Mouse (Mus musculus) heart, embryonic 10.5 days (tissue): ENCODE measurements around the gene Shb. TPM values are rescaled to one million over a fixed set of nuclear protein-coding genes. Genes with fewer than 3 reads are reported as not detected.

ENCODE experiments used
- DNase-seq: peaks from one replicate; pipeline ENCODE4 v3.0.0-alpha.2; 2017; ENCODE audit warnings: low spot score
- H3K27ac ChIP-seq: fragments of 300-500 bp; sonication (generic); 2 replicates; pipeline ENCODE4 v1.5.1; 2016; ENCODE audit warnings: mild to moderate bottlenecking
- H3K27me3 ChIP-seq: fragments of 300-500 bp; sonication (generic); 2 replicates; pipeline ENCODE4 v1.6.1; 2016; ENCODE audit warnings: mild to moderate bottlenecking; ENCODE audit not compliant: poor library complexity, insufficient read depth, severe bottlenecking
- H3K36me3 ChIP-seq: fragments of 300-500 bp; sonication (generic); 2 replicates; pipeline ENCODE4 v1.6.1; 2016; ENCODE audit warnings: mild to moderate bottlenecking, moderate library complexity
- H3K4me1 ChIP-seq: fragments of 300-500 bp; sonication (generic); 2 replicates; pipeline ENCODE4 v1.6.1; 2016; ENCODE audit warnings: mild to moderate bottlenecking
- H3K4me3 ChIP-seq: fragments of 300-500 bp; sonication (generic); 2 replicates; pipeline ENCODE4 v1.5.1; 2016; ENCODE audit warnings: mild to moderate bottlenecking, moderate library complexity
- H3K9me3 ChIP-seq: fragments of 300-500 bp; sonication (generic); 2 replicates; pipeline ENCODE4 v1.6.1; 2016; ENCODE audit warnings: mild to moderate bottlenecking, moderate library complexity
- WGBS: fragments of 180-500 bp; shearing (Covaris S2); methylation state at CpG from one replicate; pipeline ENCODE4 v1.1.7; 2016; 5-methylcytosine and 5-hydroxymethylcytosine counted together
- polyA plus RNA-seq: library from polyadenylated mRNA; unstranded; fragments of >200 nt; fragmentation: Nextera tagmentation; extraction: Ambion mirVana; gene quantifications from 2 replicates; pipeline ENCODE4 v1.2.1, GENCODE M21; 2016

Gene Shb
- polyA plus RNA-seq, 1 experiment from 2014 or later: 8.2 TPM

- Histone ChIP-seq H3K27me3 (0 out of 2 replicates have a peak, but pooled peaks cover 11% of the 10 kb centered on the region), H3K9me3 (no peaks in the 10 kb centered on the region), H3K27ac (peak overlapping the region; percentile 44; the same call in 1 of the 2 replicates), H3K4me1 (peaks cover 27% of the 10 kb centered on the region), H3K4me3 (no peak overlapping the region), H3K36me3 (no peaks in the 10 kb centered on the region)
- 61% methylated on average over 16 of the region's 16 CpGs for WGBS
- DNase-seq: no peak
Measured at GRCm38 (mm10) chr4:45412433-45413192, 119.7 kb downstream of the Shb start.

GRCm38 (mm10) chr4:45411181-45411790 is 121.0 kb downstream of the Shb start:
- Histone ChIP-seq H3K4me1 (peaks cover 40% of the 10 kb centered on the region), H3K27ac (no peak overlapping the region), H3K4me3 (no peak overlapping the region), H3K27me3 (0 out of 2 replicates have a peak, but pooled peaks cover 11% of the 10 kb centered on the region), H3K9me3 (no peaks in the 10 kb centered on the region), H3K36me3 (no peaks in the 10 kb centered on the region)
- 80% methylated on average over 8 of the region's 8 CpGs for WGBS
- DNase-seq: no peak

GRCm38 (mm10) chr4:45409270-45409669 is 123.0 kb downstream of the Shb start:
- H3K9me3 ChIP-seq: no peaks in the 10 kb centered on the region
- H3K36me3 ChIP-seq: peaks cover 4% of the 10 kb centered on the region
- H3K27me3 ChIP-seq: 0 out of 2 replicates have a peak, but pooled peaks cover 9% of the 10 kb centered on the region
- peak overlapping the region; percentile 98 for H3K27ac ChIP-seq
- DNase-seq: peak; percentile 88
- WGBS: 1% methylated on average over 10 of the region's 10 CpGs
- peaks cover 41% of the 10 kb centered on the region for H3K4me1 ChIP-seq
- H3K4me3 ChIP-seq: peak overlapping the region; percentile 99

DNA sequence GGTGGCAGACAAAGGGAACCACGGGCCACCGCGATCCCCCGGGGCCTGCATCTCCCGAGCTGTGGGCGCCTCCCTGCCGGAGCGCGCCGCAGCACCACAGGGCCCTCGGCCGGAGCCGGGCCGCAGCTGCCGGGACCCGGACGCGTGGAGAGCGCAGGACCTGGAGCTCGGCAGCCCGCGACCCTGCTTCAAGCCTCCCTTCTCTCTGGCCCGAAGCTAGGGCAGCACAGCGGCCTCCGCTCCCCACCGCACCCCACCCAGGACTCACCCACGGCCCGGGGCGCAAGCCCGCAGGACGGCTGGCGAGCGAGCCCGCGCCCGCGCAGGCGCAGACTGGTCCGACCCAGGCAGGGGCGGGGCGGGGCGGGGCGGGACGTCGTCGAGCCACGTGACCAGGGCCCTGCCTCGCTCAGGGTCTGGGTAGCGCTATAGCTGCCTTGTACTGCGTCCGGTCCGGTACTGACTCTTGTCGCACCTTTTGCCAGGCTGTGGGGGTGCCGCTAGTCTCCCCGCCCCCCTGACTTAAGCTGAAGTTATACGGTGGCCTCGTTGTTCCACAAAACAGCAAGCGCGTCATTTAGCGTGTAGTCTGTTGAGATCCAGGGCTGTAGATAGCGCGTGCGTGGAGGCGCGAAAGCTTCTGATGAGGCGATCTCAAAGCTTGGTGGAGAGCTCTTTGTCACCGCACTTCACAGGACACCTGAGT is 123.7 kb downstream of the Shb start, which contains the start of gene Slc25a51:
Gene Slc25a51, minus strand, starts transcription at position 340 of the 706 bp plus-strand sequence.
- DNase-seq: peak; percentile 95
- H3K4me1 ChIP-seq: peaks cover 42% of the 10 kb centered on the region
- H3K27me3 ChIP-seq: 0 out of 2 replicates have a peak, but pooled peaks cover 9% of the 10 kb centered on the region
- peak within 1 kb of the TSS; percentile 98 for H3K27ac ChIP-seq
- peak within 1 kb of the TSS; percentile 99 for H3K4me3 ChIP-seq
- H3K36me3 ChIP-seq: peaks cover 11% of the 10 kb centered on the region
- no peaks in the 10 kb centered on the region for H3K9me3 ChIP-seq
- under 1% methylated on average over 67 of the region's 67 CpGs for WGBS

DNA sequence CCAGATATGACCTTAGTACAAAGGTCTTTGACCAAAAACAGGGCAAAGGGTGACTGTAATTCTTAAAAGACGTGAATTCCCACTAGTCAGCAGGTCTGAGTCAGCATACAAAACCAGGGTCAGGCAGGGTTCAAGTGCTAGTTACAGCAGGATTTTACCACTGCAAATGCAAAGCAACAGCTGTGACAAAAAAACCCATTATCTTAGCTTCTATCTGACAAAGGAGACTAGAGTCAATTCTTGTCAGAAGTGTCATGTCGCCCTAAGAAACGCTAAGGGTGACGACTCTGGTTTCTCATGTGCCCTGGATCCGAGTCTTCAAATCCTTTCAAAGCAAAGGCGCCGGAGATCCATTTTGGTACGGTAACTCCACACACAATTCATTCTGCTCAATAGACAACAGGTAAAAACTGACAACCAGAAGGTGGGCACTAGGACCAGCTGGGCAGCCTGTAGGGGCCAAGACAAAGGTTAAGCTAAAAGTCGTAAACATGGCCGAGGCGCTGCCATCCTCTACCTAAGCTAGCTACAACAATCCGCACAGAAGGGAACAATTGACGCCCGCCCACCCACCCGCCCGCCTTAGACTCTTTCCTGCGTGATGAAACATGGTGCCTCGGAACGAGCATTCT is 124.5 kb downstream of the Shb start:
- Histone ChIP-seq H3K4me3 (peak overlapping the region; percentile 99), H3K4me1 (peaks cover 44% of the 10 kb centered on the region), H3K27ac (peak overlapping the region; percentile 98), H3K9me3 (no peaks in the 10 kb centered on the region), H3K36me3 (peaks cover 18% of the 10 kb centered on the region), H3K27me3 (0 out of 2 replicates have a peak, but pooled peaks cover 9% of the 10 kb centered on the region)
- 4% methylated on average over 19 of the region's 19 CpGs for WGBS
- no peak for DNase-seq

DNA sequence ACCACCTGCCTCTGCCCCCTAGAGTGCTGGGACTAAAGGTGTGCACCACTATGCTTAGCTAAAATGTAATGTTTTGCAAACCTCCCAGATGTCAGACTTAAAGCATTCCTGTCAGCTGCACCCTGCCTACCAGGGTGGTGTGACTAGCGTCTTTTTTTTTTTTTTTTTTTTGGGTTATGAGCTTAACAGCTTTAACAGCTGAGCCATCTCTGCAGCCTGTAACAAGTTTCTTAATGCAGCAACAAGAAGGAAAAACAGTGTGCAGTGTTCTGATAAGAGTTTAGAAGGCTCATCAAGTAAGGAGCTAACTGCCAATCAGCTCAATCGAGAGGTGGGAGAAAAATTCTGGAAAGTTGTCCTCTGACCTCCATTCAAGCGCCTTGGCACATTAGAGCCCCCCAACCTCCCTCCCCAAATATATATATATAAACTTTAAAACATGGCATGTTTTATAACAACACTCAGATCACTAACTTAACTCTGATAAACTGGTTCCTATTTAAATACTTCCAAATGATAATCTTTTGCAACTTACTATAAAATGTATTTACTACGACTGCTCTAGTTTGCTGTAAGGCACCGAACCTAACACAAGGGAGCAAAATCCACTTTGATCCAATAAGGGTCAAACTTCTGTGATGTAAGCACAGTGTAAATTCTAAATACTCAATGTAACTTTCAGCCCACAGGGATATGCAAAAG is 125.1 kb downstream of the Shb start:
- Histone ChIP-seq H3K9me3 (no peaks in the 10 kb centered on the region), H3K27me3 (0 out of 2 replicates have a peak, but pooled peaks cover 9% of the 10 kb centered on the region), H3K36me3 (peaks cover 24% of the 10 kb centered on the region), H3K27ac (peak overlapping the region; percentile 98; the same call in 1 of the 2 replicates), H3K4me3 (peak overlapping the region; percentile 99), H3K4me1 (peaks cover 43% of the 10 kb centered on the region)
- no peak for DNase-seq
- 62% methylated on average over 5 of the region's 5 CpGs for WGBS

GRCm38 (mm10) chr4:45406397-45406796 is 125.9 kb downstream of the Shb start:
- Histone ChIP-seq H3K4me1 (peaks cover 39% of the 10 kb centered on the region), H3K27me3 (0 out of 2 replicates have a peak, but pooled peaks cover 4% of the 10 kb centered on the region), H3K9me3 (no peaks in the 10 kb centered on the region), H3K36me3 (peaks cover 31% of the 10 kb centered on the region), H3K27ac (no peak overlapping the region), H3K4me3 (peak overlapping the region; percentile 0; the same call in 1 of the 2 replicates)
- peak; percentile 73 for DNase-seq
- 93% methylated on average over 7 of the region's 7 CpGs for WGBS

GRCm38 (mm10) chr4:45405315-45405714 is 127.0 kb downstream of the Shb start:
- Histone ChIP-seq H3K36me3 (peaks cover 38% of the 10 kb centered on the region), H3K27me3 (0 out of 2 replicates have a peak, but pooled peaks cover under 1% of the 10 kb centered on the region), H3K4me1 (peaks cover 39% of the 10 kb centered on the region), H3K4me3 (no peak overlapping the region), H3K27ac (no peak overlapping the region), H3K9me3 (no peaks in the 10 kb centered on the region)
- WGBS: 64% methylated on average over 7 of the region's 7 CpGs
- DNase-seq: peak; percentile 70

DNA sequence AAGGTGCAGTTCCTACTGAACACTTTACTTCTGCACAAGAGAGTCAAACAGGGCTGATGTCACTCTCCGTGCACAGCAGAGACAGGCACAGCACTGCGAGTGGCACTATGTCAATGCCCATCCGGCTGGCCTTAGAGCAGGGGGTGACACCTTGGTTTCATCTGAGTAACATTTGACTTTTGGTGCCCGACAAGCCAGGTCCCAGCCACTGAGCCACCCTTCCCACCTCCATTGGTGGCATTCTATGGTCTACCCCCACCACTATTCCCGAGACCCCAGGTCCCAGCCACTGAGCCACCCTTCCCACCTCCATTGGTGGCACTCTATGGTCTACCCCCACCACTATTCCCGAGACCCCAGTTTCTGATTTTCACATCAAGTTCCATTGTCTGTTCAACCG is 128.2 kb downstream of the Shb start:
- Histone ChIP-seq H3K27me3 (no peaks in the 10 kb centered on the region), H3K9me3 (no peaks in the 10 kb centered on the region), H3K27ac (no peak overlapping the region), H3K4me1 (peaks cover 37% of the 10 kb centered on the region), H3K36me3 (peaks cover 50% of the 10 kb centered on the region), H3K4me3 (no peak overlapping the region)
- WGBS: 94% methylated on average over 7 of the region's 7 CpGs
- no peak for DNase-seq

DNA sequence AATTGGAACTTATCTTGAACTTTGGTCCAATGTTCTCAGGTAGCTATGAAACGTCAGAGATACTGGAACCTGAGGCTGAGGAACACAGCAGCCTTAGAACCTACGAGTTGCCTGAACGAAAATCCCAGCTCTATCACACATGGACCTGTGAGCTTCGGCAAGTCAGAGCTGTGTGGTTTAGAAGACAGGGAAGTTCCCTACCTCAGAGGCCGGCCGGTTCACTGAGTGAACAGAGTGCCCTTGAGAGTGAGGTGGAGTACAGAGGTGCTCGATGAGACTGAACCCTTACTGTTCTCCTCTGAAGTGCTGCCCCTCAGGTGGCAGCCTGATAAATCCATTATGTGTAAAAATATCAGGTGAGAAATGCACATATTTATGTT is 128.8 kb downstream of the Shb start:
- H3K27ac ChIP-seq: no peak overlapping the region
- peaks cover 31% of the 10 kb centered on the region for H3K4me1 ChIP-seq
- H3K36me3 ChIP-seq: peaks cover 56% of the 10 kb centered on the region
- no peaks in the 10 kb centered on the region for H3K27me3 ChIP-seq
- 83% methylated on average over 7 of the region's 7 CpGs for WGBS
- DNase-seq: no peak
- H3K9me3 ChIP-seq: no peaks in the 10 kb centered on the region
- no peak overlapping the region for H3K4me3 ChIP-seq

DNA sequence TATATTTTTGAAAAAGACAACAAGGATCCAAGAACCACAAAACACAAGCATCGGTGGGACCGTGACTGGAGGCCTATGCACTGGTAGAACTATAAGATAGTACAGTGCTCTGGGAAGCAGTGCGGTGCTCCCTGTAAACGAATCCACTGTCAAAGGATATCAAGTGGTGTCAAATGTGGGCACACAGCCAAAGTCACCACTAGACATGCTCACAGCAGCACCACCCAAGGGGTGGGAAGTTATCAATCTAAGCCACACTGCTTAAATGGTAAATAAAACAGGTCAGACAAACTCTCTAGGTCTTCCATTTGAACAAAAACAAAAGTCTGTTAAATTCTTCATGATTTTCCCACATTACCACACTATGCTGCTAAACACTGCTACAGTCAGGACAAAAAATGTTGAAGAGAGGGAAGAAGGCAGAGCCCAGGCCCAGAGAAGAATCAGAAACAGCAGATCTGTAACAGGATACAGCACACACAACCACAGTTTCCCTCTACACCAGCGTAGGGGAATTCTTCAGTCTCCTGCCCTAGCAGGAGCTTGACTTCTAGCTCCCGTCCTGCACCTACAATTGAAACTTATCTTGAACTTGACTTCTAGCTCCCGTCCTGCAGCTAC is 129.3 kb downstream of the Shb start:
- WGBS: 71% methylated on average over 7 of the region's 7 CpGs
- Histone ChIP-seq H3K36me3 (peaks cover 61% of the 10 kb centered on the region), H3K9me3 (no peaks in the 10 kb centered on the region), H3K4me1 (peaks cover 30% of the 10 kb centered on the region), H3K27me3 (no peaks in the 10 kb centered on the region), H3K27ac (no peak overlapping the region), H3K4me3 (no peak overlapping the region)
- DNase-seq: no peak
